Mouse (Mus musculus): ENCODE measurements around the gene Ryr1. TPM values are rescaled to one million over a fixed set of nuclear protein-coding genes. Genes with fewer than 3 reads are reported as not detected.
"Not testable (repeated sequence)": the region's sequence is repeated elsewhere in the genome, so short reads cannot be mapped to it uniquely, and the experiment has no call there.

Ryr1 gene
- polyA plus RNA-seq, 2 experiments from 2014 or later, result 0.03 to 0.05 TPM

- no peak for ATAC-seq
These were observed 141.1 kb downstream of the Ryr1 start for GRCm38 (mm10) chr7:28983849-28984248.

- no peak for ATAC-seq
These were observed 141.8 kb downstream of the Ryr1 start for GRCm38 (mm10) chr7:28983141-28983564.

GRCm38 (mm10) chr7:28982274-28983013 lies 142.5 kb downstream of the Ryr1 start:
- peak; percentile 83 for ATAC-seq

- ATAC-seq, result peak; percentile 75
These were observed 143.2 kb downstream of the Ryr1 start, which contains the start of the genes Eif3k and Map4k1 for GRCm38 (mm10) chr7:28981651-28982273. Gene Eif3k, minus strand, starts transcription at chr7:28981864. Gene Map4k1, plus strand, starts transcription at chr7:28982050.

GRCm38 (mm10) chr7:28977556-28977955 lies 147.4 kb downstream of the Ryr1 start:
- ATAC-seq, result no peak

- ATAC-seq, result no peak
These were observed 152.0 kb downstream of the Ryr1 start for GRCm38 (mm10) chr7:28973025-28973424.

GRCm38 (mm10) chr7:28972542-28972985 lies 152.4 kb downstream of the Ryr1 start:
- ATAC-seq, result no peak

GRCm38 (mm10) chr7:28971770-28972269 lies 153.2 kb downstream of the Ryr1 start:
- no peak for ATAC-seq

GRCm38 (mm10) chr7:28971029-28971428 lies 153.9 kb downstream of the Ryr1 start:
- no peak for ATAC-seq

- no peak for ATAC-seq
These were observed 155.1 kb downstream of the Ryr1 start for GRCm38 (mm10) chr7:28969672-28970394.

- no peak for ATAC-seq
These were observed 155.7 kb downstream of the Ryr1 start for GRCm38 (mm10) chr7:28969271-28969670.

- ATAC-seq, result not testable (repeated sequence)
These were observed 156.9 kb downstream of the Ryr1 start for GRCm38 (mm10) chr7:28968120-28968519.

- ATAC-seq, result no peak
These were observed 158.1 kb downstream of the Ryr1 start for GRCm38 (mm10) chr7:28966751-28967505.

GRCm38 (mm10) chr7:28966181-28966580 lies 158.8 kb downstream of the Ryr1 start:
- ATAC-seq, result no peak

GRCm38 (mm10) chr7:28965346-28965840 lies 159.6 kb downstream of the Ryr1 start:
- ATAC-seq, result no peak

GRCm38 (mm10) chr7:28963399-28963923 lies 161.5 kb downstream of the Ryr1 start:
- no peak for ATAC-seq

- ATAC-seq, result peak; percentile 92
These were observed 162.9 kb downstream of the Ryr1 start, which contains the start of gene Actn4 for GRCm38 (mm10) chr7:28961927-28962670. Gene Actn4, minus strand, starts transcription at chr7:28962340.

- ATAC-seq, result no peak
These were observed 163.4 kb downstream of the Ryr1 start for GRCm38 (mm10) chr7:28961584-28961926.

GRCm38 (mm10) chr7:28960354-28961046 lies 164.5 kb downstream of the Ryr1 start:
- no peak for ATAC-seq

- ATAC-seq, result no peak
These were observed 165.4 kb downstream of the Ryr1 start for GRCm38 (mm10) chr7:28959505-28960045.
